Mouse (Mus musculus) adrenal gland, postnatal 4 days (tissue): ENCODE measurements around the gene Nr1h3. TPM values are rescaled to one million over a fixed set of nuclear protein-coding genes. Genes with fewer than 3 reads are reported as not detected.

Experiments
- DNase-seq, 2 experiments: peaks; one replicate each; pipeline ENCODE4 v3.0.0; 2021 to 2022; ENCODE audit warnings: low spot score in 2 of 2, mixed read lengths in 2 of 2
- total RNA-seq, 2 experiments: library from RNA; stranded (reverse); gene quantifications; 2 replicates each; pipeline ENCODE4 v1.2.3; 2021

Gene Nr1h3
- total RNA-seq, 2 experiments from 2014 or later, result 10.3 to 11.5 TPM

DNA sequence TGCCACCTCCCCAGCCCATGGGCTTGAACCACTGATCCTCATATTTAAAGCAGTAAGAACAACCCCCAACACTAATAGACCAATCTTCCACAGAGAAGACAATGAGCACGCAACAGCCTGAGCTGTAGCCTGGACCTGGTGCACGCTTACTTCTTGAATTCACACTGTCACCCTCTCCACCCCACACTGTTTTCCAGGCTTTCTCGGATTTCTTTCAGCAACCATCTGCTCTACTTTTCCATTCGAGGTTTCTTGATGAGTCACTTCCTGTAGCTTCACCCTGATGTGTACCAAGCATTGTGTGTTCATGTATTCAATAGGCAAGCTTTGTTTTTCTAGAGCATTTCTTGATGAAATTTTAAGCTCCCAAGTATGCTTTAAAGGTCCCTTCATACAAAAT is 15.2 kb downstream of the Nr1h3 start:
- DNase-seq, result no peak

DNA sequence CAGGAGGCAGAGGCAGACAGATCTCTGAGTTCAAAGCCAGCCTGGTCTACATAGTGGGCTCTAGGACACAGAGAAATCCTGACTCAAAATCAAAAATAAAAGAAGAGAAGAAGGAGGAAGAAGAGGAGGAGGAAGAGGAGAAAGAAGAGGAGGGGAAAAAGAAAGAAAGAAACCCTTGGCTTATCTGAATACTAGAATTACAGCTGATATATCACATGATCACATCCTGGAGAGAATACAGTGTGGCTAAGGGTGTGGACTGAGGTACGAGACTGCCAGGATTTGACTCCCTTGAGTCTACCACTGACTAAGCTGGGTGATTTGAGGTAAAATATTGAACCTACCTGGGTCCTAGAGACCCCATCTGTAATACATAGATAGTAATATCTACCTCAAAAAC is 16.4 kb downstream of the Nr1h3 start:
- no peak for DNase-seq

DNA sequence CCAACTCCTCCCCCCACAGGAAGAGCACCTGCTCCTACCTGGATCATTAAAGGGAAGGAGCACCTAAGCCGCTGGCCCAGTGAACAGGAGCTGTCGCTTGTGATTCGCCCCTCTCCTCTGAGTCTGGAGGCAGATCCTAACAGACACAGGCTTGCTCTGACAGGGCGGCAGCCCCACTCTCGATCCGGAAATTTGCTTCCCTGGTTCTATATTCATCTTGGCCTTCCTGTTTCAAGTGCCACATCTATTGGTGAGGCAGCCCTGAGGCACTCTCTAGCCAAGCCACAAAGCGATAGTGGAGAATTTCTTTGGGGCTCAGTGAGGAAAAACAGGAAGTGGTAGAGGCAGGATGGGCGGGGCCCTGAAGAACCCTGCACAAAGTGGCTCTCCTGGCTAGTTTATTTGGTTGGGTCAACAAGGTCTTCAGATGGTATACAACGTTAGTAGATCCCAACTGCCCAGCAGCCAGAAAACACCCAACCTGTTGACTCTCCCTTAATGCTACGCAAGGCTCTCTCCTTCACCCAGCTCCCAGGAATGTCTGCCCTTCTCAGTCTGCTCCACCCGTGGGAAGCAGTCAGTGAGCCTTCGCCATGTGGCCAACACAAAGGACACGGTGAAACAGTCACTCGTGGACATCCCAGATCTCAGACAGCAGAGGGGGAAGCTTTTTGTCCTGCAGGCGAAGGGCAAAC is 18.8 kb downstream of the Nr1h3 start, which contains the start of gene Madd:
Madd (minus strand) TSS at position 127 of the 695 bp plus-strand sequence.
- no peak for DNase-seq

DNA sequence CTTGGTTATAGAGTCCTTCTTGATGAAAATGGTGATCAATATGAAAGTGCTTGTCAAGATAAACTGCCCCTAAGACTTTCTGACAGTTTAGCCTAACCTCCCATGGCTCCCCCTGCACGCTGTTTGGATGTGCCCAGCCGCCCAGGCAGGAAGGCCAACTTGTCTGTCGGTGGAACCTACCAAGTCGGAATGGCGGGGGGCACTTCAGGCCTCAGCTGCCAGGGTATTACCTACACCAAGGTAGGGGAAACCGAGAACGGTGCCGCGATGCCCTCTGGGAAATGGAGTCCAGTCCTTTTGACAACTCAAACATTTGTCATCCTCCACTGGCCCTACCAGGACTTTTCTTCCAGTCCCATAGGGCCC is 19.5 kb downstream of the Nr1h3 start:
- peak; percentile 72 to 89 for DNase-seq

DNA sequence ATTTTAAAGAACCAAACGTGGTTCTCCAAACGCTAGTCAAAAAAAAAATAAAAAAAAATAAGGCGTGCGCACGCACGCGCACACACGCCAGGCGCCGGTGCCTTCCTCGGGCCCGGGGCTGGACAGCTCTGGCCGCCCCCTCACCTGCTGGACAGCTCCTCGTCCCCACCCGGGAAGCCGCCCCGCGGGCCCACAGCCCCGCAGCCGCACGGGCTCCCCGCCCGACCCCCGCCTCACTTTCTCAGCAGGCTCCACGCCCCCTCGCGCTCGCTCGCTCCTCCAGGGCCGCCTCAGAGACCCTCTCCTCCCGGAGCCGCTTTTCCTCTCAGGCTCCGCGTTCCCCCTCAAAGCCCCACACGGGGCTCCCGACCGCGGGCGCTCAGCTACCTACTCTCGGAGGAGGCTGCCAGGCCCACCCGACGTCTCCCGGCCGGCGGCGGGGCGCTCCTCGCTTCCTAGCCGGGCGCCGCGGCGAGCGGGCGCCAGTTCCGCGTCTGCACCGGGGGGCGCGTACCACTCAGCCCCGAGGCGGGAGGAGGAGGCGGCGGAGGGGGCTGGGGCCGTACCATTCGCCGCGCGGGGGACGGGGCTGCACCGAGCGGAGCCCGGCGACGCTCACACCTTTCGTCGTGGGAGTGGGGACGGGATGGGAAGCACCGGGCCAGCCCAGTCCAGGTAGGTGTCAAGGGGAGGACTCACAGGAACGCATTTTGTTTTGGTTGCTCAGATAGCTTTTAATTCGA is 20.1 kb downstream of the Nr1h3 start:
- DNase-seq, result peak in 1 of 2 experiments; percentile 57

DNA sequence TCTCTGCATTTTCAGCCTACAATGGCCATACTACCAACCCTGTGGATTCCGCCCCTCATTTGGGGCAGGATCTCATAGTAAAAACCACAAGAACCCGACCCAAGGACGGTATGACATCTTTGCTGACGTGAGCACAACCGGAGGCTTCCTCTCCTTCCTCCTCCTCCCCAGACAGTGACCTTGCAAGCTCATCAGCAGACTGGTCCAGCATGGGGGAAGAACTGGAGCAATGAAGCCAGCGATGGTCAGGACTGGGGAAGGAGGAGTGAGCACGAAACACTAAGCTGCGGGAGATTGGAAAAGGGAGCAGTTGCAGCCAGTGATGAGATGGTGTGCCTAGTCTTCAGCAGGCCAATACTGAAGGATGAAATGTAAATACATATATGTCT is 20.6 kb downstream of the Nr1h3 start:
- no peak for DNase-seq

DNA sequence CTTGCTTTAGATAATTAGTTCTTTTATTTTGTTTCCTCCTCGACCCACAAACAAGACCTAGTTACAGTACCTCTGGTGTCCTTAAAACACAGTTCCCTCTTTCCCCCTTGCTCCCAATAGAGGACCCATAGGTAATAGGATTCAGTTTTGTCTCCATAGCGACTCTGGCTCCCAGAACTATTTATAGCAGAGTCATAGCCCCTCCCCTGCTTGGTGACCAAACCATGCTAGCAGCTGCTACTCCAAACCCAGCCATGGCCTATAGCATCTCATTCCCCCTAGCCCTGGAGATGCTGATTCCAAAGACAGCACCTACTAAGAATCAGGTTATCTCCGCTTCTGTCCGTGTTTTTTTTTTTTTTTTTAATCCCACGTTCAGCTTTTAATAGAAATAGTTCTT is 21.9 kb downstream of the Nr1h3 start:
- DNase-seq, result no peak

DNA sequence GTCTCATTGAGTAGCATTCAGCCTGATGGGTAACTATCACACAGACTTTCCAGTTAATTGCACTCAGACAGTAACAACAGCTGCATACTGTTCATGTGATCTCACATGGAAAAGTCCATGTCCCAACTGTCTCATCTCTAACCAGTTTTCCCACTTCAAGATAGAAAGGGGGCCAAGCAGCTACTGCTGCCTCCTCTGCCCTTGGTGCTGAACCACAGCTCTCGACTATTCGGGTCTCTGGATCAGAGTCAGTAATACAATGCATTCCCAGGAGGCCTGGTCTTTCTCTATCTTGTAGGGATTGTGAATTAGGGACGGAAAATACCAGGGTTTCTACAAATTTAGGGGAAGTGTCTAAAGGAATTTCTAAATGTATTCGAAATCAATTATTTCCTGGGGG is 22.8 kb downstream of the Nr1h3 start:
- no peak for DNase-seq

DNA sequence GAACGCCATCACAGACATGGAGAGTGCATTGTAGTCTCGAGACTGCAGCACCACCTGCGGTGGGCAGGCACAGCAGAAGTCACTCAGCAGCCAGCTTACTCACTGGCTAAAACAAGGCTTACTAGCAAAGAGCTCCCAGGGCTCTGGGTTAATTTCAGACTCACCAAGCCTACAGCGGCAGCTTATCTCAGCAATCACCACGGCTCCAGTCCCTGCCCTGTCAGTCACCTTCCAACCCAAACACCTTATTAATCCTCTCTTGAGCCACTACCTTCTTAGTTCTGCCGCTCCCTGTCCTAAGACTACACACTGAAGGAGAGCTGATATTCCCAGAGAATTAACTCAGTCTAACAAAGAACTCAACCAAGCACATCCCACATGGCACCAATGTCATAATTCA is 26.4 kb downstream of the Nr1h3 start:
- no peak for DNase-seq

DNA sequence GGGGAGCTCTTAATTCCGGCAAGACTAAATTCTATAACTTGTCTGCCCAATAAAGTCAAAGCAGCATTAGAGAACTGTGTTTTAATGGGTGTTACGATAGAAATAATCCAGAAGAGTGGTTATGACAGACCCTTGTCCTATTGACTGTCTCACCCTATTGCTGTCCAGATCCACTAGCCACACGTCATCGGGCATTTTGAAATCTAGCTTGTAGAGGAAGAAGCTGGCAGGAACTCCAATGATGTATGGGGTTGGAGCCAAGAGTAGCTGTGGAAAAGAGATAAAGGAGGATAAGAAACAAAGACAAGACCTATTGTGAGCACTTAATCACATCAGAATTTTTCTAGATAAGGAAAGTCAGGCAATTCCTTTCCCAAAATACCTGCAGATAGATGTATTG is 27.1 kb downstream of the Nr1h3 start:
- DNase-seq, result no peak

DNA sequence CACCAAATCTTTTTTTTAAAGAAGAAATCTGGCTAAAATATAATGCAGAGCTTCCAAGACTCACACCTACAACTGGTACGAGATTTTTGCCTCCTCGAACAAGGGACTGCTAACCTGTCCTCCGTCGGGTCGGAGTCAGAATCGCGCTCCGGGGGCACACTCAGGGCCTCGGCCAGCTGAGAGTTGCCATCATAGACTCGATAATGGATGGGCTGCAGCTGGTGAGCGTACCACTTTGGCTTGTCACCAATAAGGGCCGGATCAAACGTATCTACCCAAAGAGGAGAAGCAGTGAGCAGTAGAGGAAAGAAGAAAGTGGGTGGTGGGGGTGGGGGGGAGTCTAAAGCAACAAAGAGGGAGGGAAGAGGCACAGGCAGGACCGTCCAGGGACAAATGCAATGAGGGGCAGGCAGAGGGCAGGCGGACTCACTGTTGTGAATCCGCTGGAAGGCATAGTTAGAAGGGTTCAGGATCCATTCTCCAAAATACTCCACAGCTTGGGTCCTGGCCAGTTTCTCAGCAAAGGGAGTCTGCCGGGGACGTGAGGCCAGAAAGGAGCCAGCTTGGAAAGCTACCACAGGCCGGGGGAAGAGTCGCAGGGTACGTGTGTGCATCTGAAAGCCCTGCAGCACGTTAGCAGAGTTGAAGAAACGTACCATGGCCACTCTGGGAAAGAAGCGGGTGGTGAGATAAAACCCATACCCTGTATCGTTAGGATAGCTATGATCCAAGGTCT is 32.9 kb downstream of the Nr1h3 start:
- no peak for DNase-seq

DNA sequence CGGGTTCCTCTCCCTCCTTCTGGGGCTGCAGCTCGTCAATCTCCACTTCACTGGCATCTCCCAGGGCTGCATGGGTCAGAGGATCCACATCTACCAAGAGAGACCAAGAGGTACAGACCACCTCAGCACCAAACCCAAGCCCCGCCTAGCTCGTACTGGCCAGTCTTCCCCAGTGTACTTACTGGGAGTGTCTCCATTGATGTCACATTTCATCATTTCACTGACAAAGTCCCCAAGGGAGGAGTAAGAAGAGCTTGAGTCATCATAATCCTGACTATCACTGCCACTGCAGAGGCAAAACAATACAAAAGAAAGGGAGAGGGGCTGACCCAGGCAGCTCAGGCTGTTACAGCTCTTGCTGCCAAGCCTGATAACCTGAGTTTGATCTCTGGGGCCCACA is 35.0 kb downstream of the Nr1h3 start:
- DNase-seq, result no peak

DNA sequence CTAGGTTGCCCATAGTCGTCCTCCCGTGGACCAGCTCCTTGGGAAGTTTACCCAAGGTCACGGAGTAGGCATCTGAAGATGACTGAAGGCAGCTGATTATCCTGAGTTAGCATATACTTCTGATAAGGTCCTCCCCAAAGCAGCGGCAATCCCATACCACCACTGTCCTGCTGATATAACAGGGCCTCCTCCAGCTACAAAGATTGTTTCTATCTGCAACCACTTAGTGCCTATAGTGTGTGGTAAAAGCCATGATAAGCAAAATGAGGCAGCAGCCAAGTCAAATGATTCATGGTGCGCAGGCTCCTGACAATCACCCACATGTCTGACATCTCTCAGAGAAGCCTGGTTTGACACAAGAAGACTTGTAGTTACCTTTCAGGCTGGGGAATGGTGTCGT is 37.6 kb downstream of the Nr1h3 start:
- DNase-seq, result no peak

DNA sequence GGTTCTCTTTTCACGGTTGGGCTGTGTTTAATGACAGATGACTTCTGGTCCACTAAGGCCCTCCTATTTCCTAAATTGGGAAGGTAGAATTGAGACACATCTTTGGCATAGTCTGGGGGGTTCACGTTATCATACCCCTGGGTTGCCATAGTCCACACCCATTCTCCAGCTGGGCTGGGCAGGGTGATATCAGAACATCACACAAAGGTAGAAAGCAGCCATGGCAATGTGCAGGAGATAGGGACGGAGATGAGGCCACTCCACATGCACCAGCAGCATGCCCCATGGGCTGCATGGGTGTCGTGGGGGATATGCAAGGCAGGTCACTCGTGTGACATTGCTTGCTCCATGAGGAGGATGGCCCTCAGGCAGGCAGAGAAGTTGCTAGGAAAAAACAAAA is 39.1 kb downstream of the Nr1h3 start:
- DNase-seq, result no peak

DNA sequence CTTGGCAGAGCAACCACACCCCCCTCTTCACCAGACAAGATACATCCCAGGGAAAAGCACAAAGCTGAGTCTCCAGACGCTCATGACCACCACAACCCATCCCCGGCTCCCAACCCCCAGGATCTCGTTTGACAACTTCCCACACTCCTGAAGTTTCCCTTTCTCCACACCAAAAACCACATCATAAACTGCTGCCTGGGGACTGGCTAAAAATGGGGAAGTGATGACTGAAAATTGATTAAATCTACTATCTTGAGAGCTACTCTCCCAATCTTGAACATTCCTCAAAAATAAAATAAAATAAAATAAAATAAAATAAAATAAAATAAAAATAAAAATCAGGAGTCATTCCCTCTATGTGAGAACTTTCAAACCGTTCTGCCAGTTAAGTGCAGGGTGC is 39.7 kb downstream of the Nr1h3 start:
- no peak for DNase-seq

DNA sequence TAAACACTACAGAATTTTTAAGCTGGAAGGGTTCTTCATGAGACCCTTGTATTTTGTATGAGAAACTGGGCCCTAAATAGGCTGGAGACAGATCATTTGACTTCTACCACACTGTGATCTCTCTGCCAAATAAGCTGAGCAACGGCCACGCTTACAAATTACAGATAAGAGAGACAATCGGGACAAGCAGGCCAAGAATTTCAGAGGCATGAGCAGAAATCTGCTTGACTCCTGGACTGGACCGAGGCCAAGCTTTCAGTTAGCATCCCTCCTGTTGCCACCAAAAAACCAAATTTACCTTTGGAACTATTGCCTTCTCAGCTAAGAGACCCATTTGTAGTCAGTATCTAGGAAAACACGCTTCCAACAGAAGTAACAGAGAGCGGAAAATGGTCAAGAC is 42.0 kb downstream of the Nr1h3 start:
- no peak for DNase-seq

DNA sequence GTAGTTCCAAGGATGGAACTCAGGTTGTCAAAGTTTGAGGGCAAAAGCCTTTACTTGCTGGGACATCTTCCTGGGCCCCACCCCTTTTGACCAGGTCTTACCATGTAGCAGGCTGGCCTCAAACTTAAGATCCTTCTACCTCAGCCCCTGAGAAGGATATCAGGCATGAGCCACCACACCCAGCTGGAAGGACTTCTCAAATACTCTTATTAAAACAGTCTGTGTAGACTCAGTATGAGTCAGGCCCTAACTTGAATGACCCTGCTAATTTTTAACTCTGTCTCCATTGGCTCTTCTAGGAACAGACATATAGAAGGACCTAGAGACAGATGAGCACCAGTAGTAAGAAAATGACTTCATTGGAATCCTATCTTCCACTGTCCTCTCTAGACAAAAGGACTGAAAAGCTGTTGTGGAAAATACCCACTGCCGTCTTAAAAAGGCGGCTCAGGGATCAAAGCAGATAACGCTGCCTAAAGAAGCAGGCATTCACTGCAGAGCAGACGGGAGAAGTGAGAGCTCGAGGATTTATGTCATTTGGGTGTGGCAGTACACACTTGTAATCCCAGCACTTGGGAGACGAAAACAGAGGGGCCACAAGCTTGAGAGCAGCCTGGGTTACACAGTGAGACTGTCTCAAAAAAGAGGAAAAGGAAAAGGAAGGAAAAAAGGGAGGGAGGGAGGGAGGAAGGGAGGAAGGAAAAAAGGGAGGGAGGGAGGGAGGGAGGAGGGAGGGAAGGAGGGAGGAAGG is 45.5 kb downstream of the Nr1h3 start:
- DNase-seq, result no peak

DNA sequence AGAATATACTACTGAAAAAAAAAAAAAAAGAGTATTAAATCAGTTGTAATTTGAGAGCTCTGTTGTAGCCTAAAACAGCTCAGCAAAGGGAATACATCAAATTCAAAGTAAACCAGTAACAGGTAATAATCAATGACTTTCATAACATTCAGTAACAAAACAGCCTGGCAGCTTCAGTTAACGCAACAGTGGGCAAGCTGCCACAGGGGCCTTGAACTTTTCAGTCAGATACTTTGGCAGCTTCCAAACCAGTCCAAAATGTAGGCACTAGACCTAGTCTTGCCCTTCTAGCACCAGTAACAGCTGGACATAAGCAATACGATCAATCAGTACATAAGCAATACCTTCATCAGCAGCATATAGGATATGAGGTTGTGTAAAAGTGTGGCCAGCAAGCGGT is 48.5 kb downstream of the Nr1h3 start:
- DNase-seq, result no peak

DNA sequence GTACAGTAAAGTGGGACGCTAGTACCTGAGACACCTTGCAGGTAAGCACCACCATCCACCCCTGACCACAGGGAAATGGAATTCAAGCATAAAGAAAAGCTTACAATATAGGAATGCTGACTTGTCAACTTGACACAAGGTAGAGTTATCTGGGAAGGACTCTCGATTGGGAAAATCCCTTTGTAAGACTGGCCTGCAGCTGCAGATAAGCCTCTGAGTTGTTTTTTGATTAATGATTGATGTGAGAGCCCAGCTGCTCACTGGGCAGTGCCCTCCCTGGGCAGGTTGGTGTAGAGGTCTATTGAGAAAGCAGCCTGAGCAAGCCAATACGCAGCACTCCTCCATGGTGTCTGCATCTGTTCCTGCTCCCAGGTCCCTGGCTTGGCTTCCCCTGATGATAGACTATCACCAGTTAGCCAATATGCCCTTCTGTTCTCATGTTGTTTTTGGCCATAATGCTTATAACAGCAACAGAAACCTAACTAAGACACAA is 49.7 kb downstream of the Nr1h3 start:
- DNase-seq, result no peak

DNA sequence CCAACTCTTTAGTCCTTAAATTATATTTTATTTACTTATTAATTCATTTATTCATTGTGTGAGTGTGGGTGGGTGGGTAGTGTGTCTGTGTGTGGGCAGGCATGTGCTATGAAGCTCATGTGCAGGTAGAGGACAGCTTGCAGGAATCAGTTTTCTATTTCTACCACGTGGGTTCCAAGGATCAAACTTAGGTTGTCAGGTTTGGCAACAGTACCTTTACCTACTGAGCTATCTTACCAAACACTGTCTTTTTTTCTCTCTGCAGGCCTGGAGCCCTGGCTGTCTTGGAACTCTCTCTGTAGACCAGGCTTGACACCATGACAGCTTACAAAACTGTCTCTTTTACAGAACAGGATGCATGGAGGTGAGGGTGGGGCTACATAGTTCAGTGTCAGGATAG is 51.3 kb downstream of the Nr1h3 start:
- DNase-seq, result no peak

DNA sequence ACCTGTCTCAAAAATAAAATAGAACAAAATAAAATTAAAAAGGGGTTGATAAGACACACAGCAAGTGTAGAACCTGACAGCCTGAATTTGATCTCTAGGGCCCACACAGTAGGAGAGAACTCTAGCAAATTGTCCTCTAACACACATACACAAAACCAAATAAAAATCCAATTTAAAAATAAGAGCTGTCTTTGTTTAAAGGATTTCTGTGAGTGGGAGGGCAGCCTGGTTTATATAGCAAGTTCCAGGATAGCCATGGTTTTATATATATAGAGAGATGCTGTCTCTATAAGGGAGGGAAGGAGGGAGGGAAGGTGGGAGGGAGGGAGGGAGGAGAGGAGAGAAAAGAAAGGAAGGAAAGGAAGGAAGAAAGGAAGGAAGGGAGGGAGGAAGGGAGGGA is 54.5 kb downstream of the Nr1h3 start:
- no peak for DNase-seq
